Mouse (Mus musculus) lung, postnatal 10 days (tissue): ENCODE measurements around the gene Prlh.
A peak's percentile ranks its signal among the peaks of the same experiment; 100 is the strongest.

Source experiments
- DNase-seq: peaks from one replicate; pipeline ENCODE4 v3.0.0; 2021

Prlh gene

GRCm38 (mm10) chr1:90956245-90957096, 3.6 kb downstream of the Prlh start:
- DNase-seq = peak; percentile 78

DNA sequence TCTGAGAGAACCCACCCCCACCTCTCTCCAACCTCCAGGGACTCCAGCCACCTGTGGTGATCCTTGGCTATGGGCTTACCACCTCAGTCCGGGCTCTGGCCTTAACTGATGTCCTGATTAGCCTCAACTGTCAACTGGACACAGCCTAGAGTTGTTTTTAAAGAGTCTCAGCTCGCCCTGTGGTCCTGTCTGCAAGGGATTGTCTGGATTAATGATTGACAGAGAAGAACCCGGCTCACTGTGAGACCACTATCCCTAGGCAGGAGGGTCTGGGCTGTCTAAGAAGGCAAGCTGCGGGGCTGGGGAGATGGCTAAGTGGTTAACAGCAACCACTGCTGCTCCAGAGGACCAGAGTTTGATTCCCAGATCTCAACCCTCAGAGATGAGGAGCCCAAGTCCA, 9.6 kb downstream of the Prlh start:
- no peak for DNase-seq

- DNase-seq = no peak
Measured at GRCm38 (mm10) chr1:90962994-90963393, 10.1 kb downstream of the Prlh start.

DNA sequence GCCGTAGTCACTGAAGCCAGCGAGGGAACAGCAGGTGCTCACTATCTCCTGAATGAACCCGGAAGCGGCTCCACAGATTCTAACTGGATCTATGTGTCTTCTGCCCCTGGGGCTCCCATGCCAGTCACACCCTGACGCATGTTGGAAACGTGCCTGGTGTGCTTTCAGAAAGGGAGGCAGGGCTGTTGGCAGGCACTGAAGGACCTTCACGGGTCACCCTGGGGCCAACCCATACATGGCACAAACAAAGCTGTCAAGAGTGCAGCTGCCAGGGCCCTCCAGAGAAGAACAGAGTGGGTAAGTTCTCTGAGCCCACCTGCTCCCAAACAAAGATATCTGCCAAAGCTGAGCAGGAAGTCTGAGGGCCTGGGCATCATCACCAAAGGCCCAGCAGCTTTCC, 14.7 kb downstream of the Prlh start:
- peak; percentile 65 for DNase-seq

- DNase-seq = no peak
Measured at GRCm38 (mm10) chr1:90968649-90969048, 15.7 kb downstream of the Prlh start.

DNA sequence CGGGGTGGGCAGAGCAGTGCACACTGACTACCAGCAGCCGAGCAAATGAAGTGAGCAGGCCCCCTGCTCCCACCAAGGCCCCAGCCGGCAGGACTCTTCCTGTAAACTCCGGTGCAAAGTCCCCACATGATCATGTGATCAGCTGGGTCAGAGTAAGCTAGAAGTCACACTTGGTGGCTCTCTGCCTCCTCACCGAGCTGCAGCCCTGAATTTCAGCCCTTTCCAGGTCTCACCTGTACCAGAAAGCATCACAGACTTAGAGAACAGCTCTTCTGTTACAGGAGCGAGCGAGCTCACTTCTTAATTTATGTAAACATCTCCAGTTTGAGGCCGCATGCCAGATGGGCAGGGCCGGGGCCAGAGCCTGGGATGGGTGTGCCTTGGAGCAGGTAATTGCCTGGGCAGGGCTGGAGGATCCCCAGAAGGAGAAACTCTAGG, 16.5 kb downstream of the Prlh start, which contains the start of gene Rab17:
Gene Rab17 (minus strand): TSS at position 315 of the 438 bp plus-strand sequence.
- DNase-seq = peak; percentile 78

GRCm38 (mm10) chr1:90969881-90970390, 17.0 kb downstream of the Prlh start:
- DNase-seq = no peak

GRCm38 (mm10) chr1:90972911-90973573, 20.1 kb downstream of the Prlh start:
- DNase-seq = peak; percentile 97

DNA sequence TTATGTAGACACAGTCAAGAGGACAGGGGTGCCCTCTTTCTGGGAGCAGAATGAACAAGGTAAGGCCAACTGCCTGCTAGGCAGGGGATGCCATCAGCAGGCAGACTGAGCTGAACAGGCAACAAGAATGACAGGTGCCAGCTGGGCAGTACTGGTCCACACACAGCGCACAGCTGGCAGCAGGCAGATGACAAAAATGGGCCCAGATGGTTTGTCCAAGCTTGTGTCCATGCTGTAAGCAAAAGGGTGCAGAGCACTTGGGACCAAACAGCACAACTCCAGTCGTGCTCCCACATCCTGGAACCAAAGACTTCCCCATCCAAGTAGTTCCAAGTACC, 20.6 kb downstream of the Prlh start:
- DNase-seq = no peak

- DNase-seq = peak; percentile 49
Measured at GRCm38 (mm10) chr1:90974906-90975649, 22.2 kb downstream of the Prlh start.

- DNase-seq = no peak
Measured at GRCm38 (mm10) chr1:90975960-90976359, 23.1 kb downstream of the Prlh start.

GRCm38 (mm10) chr1:90980638-90981330, 27.9 kb downstream of the Prlh start:
- peak; percentile 39 for DNase-seq

DNA sequence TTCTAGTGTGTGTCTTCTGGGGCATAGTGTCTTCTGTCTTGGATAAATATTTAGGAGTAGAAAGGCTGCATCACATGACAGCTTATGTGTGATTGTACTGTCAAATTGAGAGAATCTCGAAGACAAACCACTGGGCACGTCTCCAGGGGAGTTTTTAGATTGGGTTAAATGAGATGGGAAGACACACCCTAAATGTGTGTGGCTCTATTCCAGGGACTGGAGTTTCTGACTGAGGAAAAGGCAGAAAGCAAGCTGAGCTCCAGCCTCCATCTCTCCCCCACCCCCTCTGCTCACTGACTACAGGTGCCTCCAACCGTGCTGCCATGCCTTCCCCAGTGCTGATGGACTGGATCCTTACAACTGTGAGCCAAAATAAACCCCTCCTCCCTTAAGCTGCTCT, 28.4 kb downstream of the Prlh start:
- no peak for DNase-seq

DNA sequence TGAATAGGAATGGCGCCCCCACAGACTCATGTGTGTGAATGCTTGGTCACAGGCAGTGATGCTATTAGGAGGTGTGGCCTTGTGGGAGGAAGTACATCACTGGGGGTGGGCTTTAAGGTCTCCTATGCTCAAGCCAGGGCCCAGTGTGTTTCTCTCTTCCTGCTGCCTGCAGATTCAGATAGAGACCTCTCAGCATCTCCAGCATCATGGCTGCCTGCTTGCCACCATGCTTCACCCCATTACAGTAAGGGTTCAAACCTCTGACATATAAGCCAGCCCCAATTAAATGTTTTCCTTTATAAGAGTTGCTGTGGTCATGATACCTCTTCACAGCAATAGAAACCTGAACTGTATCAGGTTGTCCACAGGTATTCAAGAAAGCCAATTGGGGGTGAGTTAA, 43.0 kb downstream of the Prlh start:
- no peak for DNase-seq

- DNase-seq = no peak
Measured at GRCm38 (mm10) chr1:90997136-90997535, 44.2 kb downstream of the Prlh start.

- no peak for DNase-seq
Measured at GRCm38 (mm10) chr1:90997641-90998040, 44.7 kb downstream of the Prlh start.

- peak; percentile 67 for DNase-seq
Measured at GRCm38 (mm10) chr1:90998268-90998890, 45.5 kb downstream of the Prlh start, which contains the start of gene Lrrfip1. Gene Lrrfip1 (plus strand): TSS chr1:90998737.

GRCm38 (mm10) chr1:90998891-90999611, 46.1 kb downstream of the Prlh start:
- DNase-seq = no peak

DNA sequence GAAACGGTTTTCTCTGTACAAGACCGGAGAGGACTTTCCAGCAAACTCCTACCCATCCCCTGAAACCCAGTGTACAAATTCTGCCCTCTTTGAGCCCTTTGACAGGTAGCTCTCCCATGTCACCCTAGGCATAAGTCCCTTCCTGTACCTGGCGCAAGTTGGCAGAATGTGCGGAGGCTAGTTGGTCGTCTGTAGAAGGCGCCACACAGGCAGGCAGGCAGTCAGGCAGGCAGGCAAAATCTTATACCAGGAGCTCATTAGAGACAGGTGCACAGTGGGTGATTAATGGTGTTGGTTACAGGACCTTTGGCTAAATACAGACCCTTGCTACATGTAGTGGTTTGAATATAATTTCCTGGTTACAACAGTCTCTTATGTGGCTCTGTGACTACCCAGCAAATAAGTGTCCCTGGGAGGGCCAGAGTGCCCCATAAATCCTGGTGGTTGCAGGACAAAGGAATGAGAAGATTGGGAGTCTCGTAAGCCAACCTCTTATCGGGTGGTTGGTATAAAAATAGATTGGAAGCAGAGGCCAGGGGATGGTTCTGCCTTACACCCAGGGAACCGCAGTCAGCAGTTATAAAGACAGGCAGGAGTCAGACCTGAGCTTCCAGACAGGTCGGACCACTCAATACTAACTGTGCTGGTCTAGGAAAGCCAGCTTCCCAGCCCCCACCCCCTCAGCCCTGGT, 47.1 kb downstream of the Prlh start:
- DNase-seq = no peak

- no peak for DNase-seq
Measured at GRCm38 (mm10) chr1:91001101-91001500, 48.2 kb downstream of the Prlh start.
